Mouse (Mus musculus) neural tube, embryonic 14.5 days (tissue): ENCODE data around the gene Dqx1. TPM values are rescaled to one million over a fixed set of nuclear protein-coding genes. Genes with fewer than 3 reads are reported as not detected.

Source experiments
- ATAC-seq: fragments of 200-750 bp; cut with Nextera tagmentation; 2 replicates; pipeline ENCODE4 v1.8.0; 2017; ENCODE audit warnings: low read depth, mild to moderate bottlenecking, moderate TSS enrichment, moderate library complexity
- H3K27ac ChIP-seq: fragments of 300-500 bp; sonication (generic); 2 replicates; pipeline ENCODE4 v1.5.1; 2014; ENCODE audit warnings: low read depth, mild to moderate bottlenecking, control low read depth, low read length, moderate library complexity, mixed read lengths
- H3K27me3 ChIP-seq: fragments of 300-500 bp; sonication (generic); 2 replicates; pipeline ENCODE4 v1.6.1; 2014; ENCODE audit warnings: low read length; ENCODE audit not compliant: control insufficient read depth, insufficient read depth
- H3K36me3 ChIP-seq: fragments of 300-500 bp; sonication (generic); 2 replicates; pipeline ENCODE4 v1.6.1; 2014; ENCODE audit warnings: low read length, mixed read lengths; ENCODE audit not compliant: control insufficient read depth, insufficient read depth
- H3K4me1 ChIP-seq: fragments of 300-500 bp; sonication (generic); 2 replicates; pipeline ENCODE4 v1.6.1; 2014; ENCODE audit warnings: low read length; ENCODE audit not compliant: control insufficient read depth, insufficient read depth
- H3K4me2 ChIP-seq: fragments of 300-500 bp; sonication (generic); 2 replicates; pipeline ENCODE4 v1.6.1; 2014; ENCODE audit warnings: mild to moderate bottlenecking, low read depth, low read length, control low read depth
- H3K4me3 ChIP-seq: fragments of 300-500 bp; sonication (generic); 2 replicates; pipeline ENCODE4 v1.5.1; 2014; ENCODE audit warnings: low read depth, low read length, control low read depth, mixed read lengths
- H3K9ac ChIP-seq: fragments of 300-500 bp; sonication (generic); replicated peaks from 2 replicates; pipeline ENCODE4 v1.6.1; 2014; ENCODE audit warnings: low read depth, mild to moderate bottlenecking, control low read depth, low read length, mixed read lengths
- H3K9me3 ChIP-seq: fragments of 300-500 bp; sonication (generic); 2 replicates; pipeline ENCODE4 v1.6.1; 2016; ENCODE audit warnings: low read length; ENCODE audit not compliant: control insufficient read depth
- WGBS: fragments of 180-500 bp; shearing (Covaris S2); extraction: QIAGEN DNeasy Blood & Tissue Kit; methylation state at CpG from one replicate; pipeline ENCODE4 v1.1.7; 2014; 5-methylcytosine and 5-hydroxymethylcytosine counted together
- polyA plus RNA-seq: library from polyadenylated mRNA; unstranded; fragments of >200 nt; fragmentation: Nextera tagmentation; extraction: Ambion mirVana; gene quantifications from 2 replicates; pipeline ENCODE4 v1.2.1, GENCODE M21; 2014

The Dqx1 gene
- polyA plus RNA-seq, 1 experiment from 2014 or later = 0.24 TPM

GRCm38 (mm10) chr6:83104158-83104557 lies 46.5 kb downstream of the Dqx1 start:
- Histone ChIP-seq H3K4me3 (no peak overlapping the region), H3K27me3 (peaks cover 3% of the 10 kb centered on the region; the same call in 1 of the 2 replicates), H3K27ac (no peak overlapping the region), H3K4me1 (peaks cover 24% of the 10 kb centered on the region), H3K9ac (no peak overlapping the region), H3K9me3 (no peaks in the 10 kb centered on the region), H3K4me2 (no peak overlapping the region), H3K36me3 (no peaks in the 10 kb centered on the region)
- WGBS = 80% methylated on average over 4 of the region's 4 CpGs
- no peak for ATAC-seq

GRCm38 (mm10) chr6:83107566-83108400 lies 50.1 kb downstream of the Dqx1 start:
- peak; percentile 12; the same call in 1 of the 2 replicates for ATAC-seq
- 0 out of 2 replicates have a peak overlapping the region, but pooled peaks have one; percentile 11 for H3K9ac ChIP-seq

GRCm38 (mm10) chr6:83108762-83109668 lies 51.4 kb downstream of the Dqx1 start, which contains the start of gene Mrpl53:
Gene Mrpl53, plus strand, starts transcription at chr6:83109040.
- no peaks in the 10 kb centered on the region for H3K9me3 ChIP-seq

More at GRCm38 (mm10) chr6:83107566-83108400, 50.1 kb downstream of the Dqx1 start:
- H3K27ac ChIP-seq = no peak overlapping the region
- no peaks in the 10 kb centered on the region for H3K27me3 ChIP-seq
- WGBS = 33% methylated on average over 13 of the region's 13 CpGs
- H3K36me3 ChIP-seq = peaks cover 3% of the 10 kb centered on the region; the same call in 1 of the 2 replicates
- H3K4me3 ChIP-seq = no peak overlapping the region; the same call in 1 of the 2 replicates
- H3K4me1 ChIP-seq = peaks cover 22% of the 10 kb centered on the region
- no peaks in the 10 kb centered on the region for H3K9me3 ChIP-seq
- peak overlapping the region; percentile 93 for H3K4me2 ChIP-seq

GRCm38 (mm10) chr6:83111510-83112136 lies 54.0 kb downstream of the Dqx1 start:
- H3K4me2 ChIP-seq = no peak overlapping the region
- ATAC-seq = no peak
- H3K27me3 ChIP-seq = no peaks in the 10 kb centered on the region
- WGBS = 93% methylated on average over 4 of the region's 4 CpGs
- no peaks in the 10 kb centered on the region for H3K9me3 ChIP-seq
- peaks cover 25% of the 10 kb centered on the region for H3K4me1 ChIP-seq
- H3K36me3 ChIP-seq = peaks cover 3% of the 10 kb centered on the region; the same call in 1 of the 2 replicates
- H3K4me3 ChIP-seq = no peak overlapping the region
- H3K9ac ChIP-seq = no peak overlapping the region
- no peak overlapping the region for H3K27ac ChIP-seq

More at GRCm38 (mm10) chr6:83108762-83109668, 51.4 kb downstream of the Dqx1 start, which contains the start of gene Mrpl53:
- Histone ChIP-seq H3K27ac (peak within 1 kb of the TSS; percentile 75), H3K36me3 (peaks cover 3% of the 10 kb centered on the region; the same call in 1 of the 2 replicates), H3K4me1 (peaks cover 15% of the 10 kb centered on the region; the same call in 1 of the 2 replicates), H3K9ac (peak within 1 kb of the TSS; percentile 86), H3K27me3 (no peaks in the 10 kb centered on the region), H3K4me3 (peak within 1 kb of the TSS; percentile 80), H3K4me2 (peak within 1 kb of the TSS; percentile 93)
- under 1% methylated on average over 76 of the region's 76 CpGs for WGBS
- peak; percentile 87 for ATAC-seq

GRCm38 (mm10) chr6:83115011-83115671 lies 57.5 kb downstream of the Dqx1 start, which contains the start of gene Mogs:
Gene Mogs, plus strand, starts transcription at chr6:83115496.
- under 1% methylated on average over 56 of the region's 58 CpGs for whole genome bisulfite sequencing
- Histone ChIP-seq H3K27me3 (no peaks in the 10 kb centered on the region), H3K9me3 (no peaks in the 10 kb centered on the region), H3K36me3 (peaks cover 18% of the 10 kb centered on the region), H3K4me3 (peak within 1 kb of the TSS; percentile 77), H3K9ac (peak within 1 kb of the TSS; percentile 90), H3K4me1 (peaks cover 22% of the 10 kb centered on the region), H3K27ac (peak within 1 kb of the TSS; percentile 80), H3K4me2 (peak within 1 kb of the TSS; percentile 67)
- peak; percentile 84 for ATAC-seq

- Histone ChIP-seq H3K27me3 (no peaks in the 10 kb centered on the region), H3K9ac (peak overlapping the region; percentile 90), H3K4me1 (peaks cover 24% of the 10 kb centered on the region), H3K9me3 (no peaks in the 10 kb centered on the region), H3K36me3 (peaks cover 18% of the 10 kb centered on the region), H3K4me2 (peak overlapping the region; percentile 67), H3K4me3 (peak overlapping the region; percentile 77), H3K27ac (peak overlapping the region; percentile 80)
- WGBS = 2% methylated on average over 46 of the region's 48 CpGs
- peak; percentile 13 for ATAC-seq
Measured at GRCm38 (mm10) chr6:83115682-83116372, 58.2 kb downstream of the Dqx1 start.

- 80% methylated on average over 11 of the region's 11 CpGs for whole genome bisulfite sequencing
- Histone ChIP-seq H3K9me3 (no peaks in the 10 kb centered on the region), H3K9ac (peak overlapping the region; percentile 90), H3K4me2 (peak overlapping the region; percentile 67), H3K4me3 (peak overlapping the region; percentile 77), H3K27ac (no peak overlapping the region), H3K36me3 (peaks cover 16% of the 10 kb centered on the region), H3K4me1 (peaks cover 24% of the 10 kb centered on the region), H3K27me3 (no peaks in the 10 kb centered on the region)
- ATAC-seq = no peak
Measured at GRCm38 (mm10) chr6:83116373-83117164, 58.9 kb downstream of the Dqx1 start.
